Mouse (Mus musculus): ENCODE data around the gene Spire2. TPM values are rescaled to one million over a fixed set of nuclear protein-coding genes. Genes with fewer than 3 reads are reported as not detected.

The Spire2 gene
- polyA plus RNA-seq, 1 experiment = 36.4 TPM

- H3K4me3 ChIP-seq (replicated peaks; ENCODE audit: insufficient read depth, low read depth, low read length) = no peak overlapping the region
- TF ChIP-seq CTCF (IDR thresholded peaks at IDR 0.05; ENCODE audit: borderline replicate concordance, insufficient read depth, low read depth, low read length) (no peak), POLR2A (IDR thresholded peaks at IDR 0.05; ENCODE audit: borderline replicate concordance, insufficient read depth, low read length) (no peak)
- DNase-seq = no peak
- H3K27ac ChIP-seq (ENCODE audit: insufficient read depth, low read length) = no peak overlapping the region
- 91% methylated on average over 4 of the region's 4 CpGs for WGBS
- H3K4me1 ChIP-seq (ENCODE audit: control insufficient read depth, insufficient read depth, low read length) = 0 out of 2 replicates have a peak, but pooled peaks cover 6% of the 10 kb centered on the region
- H3K27me3 ChIP-seq (ENCODE audit: control insufficient read depth, insufficient read depth, low read length) = no peaks in the 10 kb centered on the region
Observed at GRCm38 (mm10) chr8:123329350-123329749, 3.2 kb upstream of the Spire2 start.

- no peak overlapping the region for H3K4me3 ChIP-seq (replicated peaks; ENCODE audit: insufficient read depth, low read depth, low read length)
- TF ChIP-seq CTCF (IDR thresholded peaks at IDR 0.05; ENCODE audit: borderline replicate concordance, insufficient read depth, low read depth, low read length) = no peak
- no peak for TF ChIP-seq POLR2A (IDR thresholded peaks at IDR 0.05; ENCODE audit: borderline replicate concordance, insufficient read depth, low read length)
- no peak for DNase-seq
- no peak overlapping the region for H3K27ac ChIP-seq (ENCODE audit: insufficient read depth, low read length)
- H3K27me3 ChIP-seq (ENCODE audit: control insufficient read depth, insufficient read depth, low read length) = no peaks in the 10 kb centered on the region
- H3K4me1 ChIP-seq (ENCODE audit: control insufficient read depth, insufficient read depth, low read length) = 0 out of 2 replicates have a peak, but pooled peaks cover 6% of the 10 kb centered on the region
- 64% methylated on average over 5 of the region's 5 CpGs for WGBS
Observed at GRCm38 (mm10) chr8:123329961-123330360, 2.6 kb upstream of the Spire2 start.

- H3K27ac ChIP-seq (ENCODE audit: insufficient read depth, low read length) = no peak overlapping the region
- TF ChIP-seq CTCF (IDR thresholded peaks at IDR 0.05; ENCODE audit: borderline replicate concordance, insufficient read depth, low read depth, low read length) (no peak), POLR2A (IDR thresholded peaks at IDR 0.05; ENCODE audit: borderline replicate concordance, insufficient read depth, low read length) (no peak)
- H3K4me3 ChIP-seq (replicated peaks; ENCODE audit: insufficient read depth, low read depth, low read length) = no peak overlapping the region
- WGBS = 87% methylated on average over 6 of the region's 6 CpGs
- no peak for DNase-seq
- 0 out of 2 replicates have a peak, but pooled peaks cover 6% of the 10 kb centered on the region for H3K4me1 ChIP-seq (ENCODE audit: control insufficient read depth, insufficient read depth, low read length)
- no peaks in the 10 kb centered on the region for H3K27me3 ChIP-seq (ENCODE audit: control insufficient read depth, insufficient read depth, low read length)
Observed at GRCm38 (mm10) chr8:123330701-123331100, 1.8 kb upstream of the Spire2 start.

GRCm38 (mm10) chr8:123331301-123331700, 1.2 kb upstream of the Spire2 start:
- 92% methylated on average over 2 of the region's 2 CpGs for WGBS
- H3K27me3 ChIP-seq (ENCODE audit: control insufficient read depth, insufficient read depth, low read length) = no peaks in the 10 kb centered on the region
- no peak for TF ChIP-seq POLR2A (IDR thresholded peaks at IDR 0.05; ENCODE audit: borderline replicate concordance, insufficient read depth, low read length)
- TF ChIP-seq CTCF (IDR thresholded peaks at IDR 0.05; ENCODE audit: borderline replicate concordance, insufficient read depth, low read depth, low read length) = no peak
- no peak overlapping the region for H3K4me3 ChIP-seq (replicated peaks; ENCODE audit: insufficient read depth, low read depth, low read length)
- DNase-seq = no peak
- no peak overlapping the region for H3K27ac ChIP-seq (ENCODE audit: insufficient read depth, low read length)
- H3K4me1 ChIP-seq (ENCODE audit: control insufficient read depth, insufficient read depth, low read length) = 0 out of 2 replicates have a peak, but pooled peaks cover 6% of the 10 kb centered on the region

- H3K4me1 ChIP-seq (ENCODE audit: control insufficient read depth, insufficient read depth, low read length) = 0 out of 2 replicates have a peak, but pooled peaks cover 6% of the 10 kb centered on the region
- TF ChIP-seq CTCF (IDR thresholded peaks at IDR 0.05; ENCODE audit: borderline replicate concordance, insufficient read depth, low read depth, low read length) (no peak), POLR2A (IDR thresholded peaks at IDR 0.05; ENCODE audit: borderline replicate concordance, insufficient read depth, low read length) (no peak)
- peak overlapping the region; percentile 69 for H3K4me3 ChIP-seq (replicated peaks; ENCODE audit: insufficient read depth, low read depth, low read length)
- no peak for DNase-seq
- 18% methylated on average over 8 of the region's 8 CpGs for WGBS
- no peak overlapping the region for H3K27ac ChIP-seq (ENCODE audit: insufficient read depth, low read length)
- H3K27me3 ChIP-seq (ENCODE audit: control insufficient read depth, insufficient read depth, low read length) = no peaks in the 10 kb centered on the region
Observed at GRCm38 (mm10) chr8:123331810-123332209, 703 bp upstream of the Spire2 start.

GRCm38 (mm10) chr8:123333091-123333587, 626 bp downstream of the Spire2 start:
- 0 out of 2 replicates have a peak, but pooled peaks cover 6% of the 10 kb centered on the region for H3K4me1 ChIP-seq (ENCODE audit: control insufficient read depth, insufficient read depth, low read length)
- TF ChIP-seq POLR2A (IDR thresholded peaks at IDR 0.05; ENCODE audit: borderline replicate concordance, insufficient read depth, low read length) (no peak), CTCF (IDR thresholded peaks at IDR 0.05; ENCODE audit: borderline replicate concordance, insufficient read depth, low read depth, low read length) (no peak)
- H3K27ac ChIP-seq (ENCODE audit: insufficient read depth, low read length) = no peak overlapping the region
- DNase-seq = no peak
- no peaks in the 10 kb centered on the region for H3K27me3 ChIP-seq (ENCODE audit: control insufficient read depth, insufficient read depth, low read length)
- WGBS = under 1% methylated on average over 21 of the region's 21 CpGs
- H3K4me3 ChIP-seq (replicated peaks; ENCODE audit: insufficient read depth, low read depth, low read length) = peak overlapping the region; percentile 69

- H3K27me3 ChIP-seq (ENCODE audit: control insufficient read depth, insufficient read depth, low read length) = no peaks in the 10 kb centered on the region
- no peak overlapping the region for H3K4me3 ChIP-seq (replicated peaks; ENCODE audit: insufficient read depth, low read depth, low read length)
- TF ChIP-seq CTCF (IDR thresholded peaks at IDR 0.05; ENCODE audit: borderline replicate concordance, insufficient read depth, low read depth, low read length) (no peak), POLR2A (IDR thresholded peaks at IDR 0.05; ENCODE audit: borderline replicate concordance, insufficient read depth, low read length) (no peak)
- 27% methylated on average over 7 of the region's 7 CpGs for WGBS
- H3K27ac ChIP-seq (ENCODE audit: insufficient read depth, low read length) = no peak overlapping the region
- H3K4me1 ChIP-seq (ENCODE audit: control insufficient read depth, insufficient read depth, low read length) = 0 out of 2 replicates have a peak, but pooled peaks cover 6% of the 10 kb centered on the region
- DNase-seq = no peak
Observed at GRCm38 (mm10) chr8:123333864-123334263, 1.4 kb downstream of the Spire2 start.

- 24% methylated on average over 1 of the region's 1 CpGs for WGBS
- Histone ChIP-seq H3K4me1 (ENCODE audit: control insufficient read depth, insufficient read depth, low read length) (0 out of 2 replicates have a peak, but pooled peaks cover 6% of the 10 kb centered on the region), H3K27ac (ENCODE audit: insufficient read depth, low read length) (no peak overlapping the region), H3K4me3 (replicated peaks; ENCODE audit: insufficient read depth, low read depth, low read length) (no peak overlapping the region), H3K27me3 (ENCODE audit: control insufficient read depth, insufficient read depth, low read length) (no peaks in the 10 kb centered on the region; the same call in 1 of the 2 replicates)
- DNase-seq = no peak
- TF ChIP-seq CTCF (IDR thresholded peaks at IDR 0.05; ENCODE audit: borderline replicate concordance, insufficient read depth, low read depth, low read length) (no peak), POLR2A (IDR thresholded peaks at IDR 0.05; ENCODE audit: borderline replicate concordance, insufficient read depth, low read length) (no peak)
Observed at GRCm38 (mm10) chr8:123334467-123334866, 2.0 kb downstream of the Spire2 start.

Data from cerebellum, adult 2 months (tissue).